Mouse (Mus musculus) ES-Bruce4 (cell line): ENCODE measurements around the gene Cd300e.
A peak's percentile ranks its signal among the peaks of the same experiment; 100 is the strongest.

Experiments
- EP300 ChIP-seq: IDR thresholded peaks from 2 replicates; pipeline ENCODE4 v1.6.1; 2011; ENCODE audit warnings: low read depth, low read length; ENCODE audit not compliant: insufficient read depth
- POLR2A ChIP-seq: IDR thresholded peaks from one replicate; pipeline ENCODE4 v1.8.1; 2011; ENCODE audit warnings: low read length; ENCODE audit not compliant: insufficient read depth

DNA sequence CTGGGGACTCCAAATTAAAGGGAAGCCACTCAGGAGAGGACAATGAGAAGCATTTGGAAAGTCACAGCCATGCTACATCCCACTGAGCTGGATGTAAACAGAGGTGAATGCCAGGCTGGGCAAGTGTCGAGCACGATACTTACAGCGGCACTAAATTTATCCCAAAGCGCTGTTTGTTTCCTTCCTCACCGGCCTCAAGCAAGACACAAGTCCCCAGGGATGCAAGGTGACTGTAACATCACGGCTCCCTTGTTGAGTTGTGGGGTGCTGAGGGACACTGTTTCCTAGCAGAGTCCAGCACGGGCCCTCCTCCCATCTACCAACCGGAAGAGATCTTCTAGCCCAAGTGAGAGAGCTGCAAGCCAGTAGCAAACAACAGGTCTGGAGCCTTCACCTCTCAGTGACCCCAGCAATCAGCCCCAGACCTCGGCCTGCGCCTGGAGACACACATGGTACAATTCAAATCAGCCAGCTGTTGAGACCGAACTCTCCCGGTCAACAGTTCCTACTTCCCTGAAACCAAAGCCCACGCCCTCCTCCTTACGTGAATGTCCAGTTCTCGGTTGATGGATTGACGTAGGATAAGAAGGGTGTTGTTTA lies 37.4 kb upstream of the Cd300e start:
- TF ChIP-seq EP300 (peak; percentile 73), POLR2A (no peak)
